Mouse (Mus musculus): ENCODE measurements around the gene Ascl4. TPM values are rescaled to one million over a fixed set of nuclear protein-coding genes. Genes with fewer than 3 reads are reported as not detected.

Ascl4 gene
- polyA plus RNA-seq, 1 experiment from 2014 or later, result 1.0 TPM

DNA sequence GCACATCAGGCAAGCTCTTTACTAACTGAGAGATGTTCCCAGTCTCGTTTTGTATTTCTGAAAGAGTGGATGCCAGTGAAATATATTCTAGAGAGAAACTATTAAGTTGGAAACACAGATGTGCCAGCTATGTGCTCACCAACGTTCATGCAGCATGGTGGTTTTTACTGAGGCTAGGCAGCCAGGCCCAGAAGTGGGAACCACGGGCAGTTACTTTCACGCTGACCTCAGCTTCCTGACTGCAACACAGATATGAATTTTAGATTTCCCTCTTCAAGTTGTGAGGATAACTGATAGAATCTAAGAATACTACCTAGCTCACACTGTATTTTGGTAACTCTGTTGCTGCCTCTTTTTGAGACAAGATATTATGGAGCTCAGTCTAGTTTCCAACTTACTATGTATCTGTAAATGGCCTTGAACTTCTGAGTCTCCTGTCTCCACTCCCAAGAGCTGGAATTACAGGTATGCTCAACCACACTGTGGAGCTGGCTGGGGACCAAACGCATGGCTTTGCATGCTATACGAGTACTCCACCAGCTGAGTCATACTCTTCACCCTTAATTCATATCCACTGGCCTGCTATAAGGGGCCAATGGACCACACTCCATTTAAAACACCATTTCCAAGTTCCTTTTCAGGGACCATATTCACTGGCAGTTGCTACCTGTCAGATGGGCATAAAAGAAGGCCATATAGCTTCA lies 62.1 kb downstream of the Ascl4 start:
- H3K27me3 ChIP-seq, result no peaks in the 10 kb centered on the region
- ATAC-seq, result no peak

GRCm38 (mm10) chr10:85992412-85992811 lies 64.9 kb downstream of the Ascl4 start:
- no peak overlapping the region for H3K27ac ChIP-seq
- H3K4me1 ChIP-seq (replicated peaks), result no peaks in the 10 kb centered on the region
- H3K36me3 ChIP-seq, result no peaks in the 10 kb centered on the region
- H3K27me3 ChIP-seq, result no peaks in the 10 kb centered on the region
- 88% methylated on average over 4 of the region's 4 CpGs for WGBS
- no peak overlapping the region for H3K4me2 ChIP-seq (replicated peaks)
- no peak overlapping the region for H3K9ac ChIP-seq (replicated peaks)
- no peak overlapping the region for H3K4me3 ChIP-seq (replicated peaks)
- ATAC-seq, result no peak
- no peaks in the 10 kb centered on the region for H3K9me3 ChIP-seq

More for the DNA sequence above, 62.1 kb downstream of the Ascl4 start:
- 79% methylated on average over 6 of the region's 6 CpGs for WGBS
- Histone ChIP-seq H3K9ac (replicated peaks) (no peak overlapping the region), H3K4me2 (replicated peaks) (no peak overlapping the region), H3K4me1 (replicated peaks) (no peaks in the 10 kb centered on the region), H3K9me3 (no peaks in the 10 kb centered on the region), H3K4me3 (replicated peaks) (no peak overlapping the region), H3K36me3 (no peaks in the 10 kb centered on the region), H3K27ac (no peak overlapping the region)

- 84% methylated on average over 9 of the region's 9 CpGs for WGBS
- no peak overlapping the region for H3K27ac ChIP-seq
- no peak for ATAC-seq
- no peaks in the 10 kb centered on the region for H3K9me3 ChIP-seq
- no peaks in the 10 kb centered on the region for H3K36me3 ChIP-seq
- H3K4me2 ChIP-seq (replicated peaks), result no peak overlapping the region
- no peaks in the 10 kb centered on the region for H3K27me3 ChIP-seq
- H3K4me3 ChIP-seq (replicated peaks), result no peak overlapping the region
- H3K9ac ChIP-seq (replicated peaks), result no peak overlapping the region
- no peaks in the 10 kb centered on the region for H3K4me1 ChIP-seq (replicated peaks)
Observed at GRCm38 (mm10) chr10:85993836-85994235, 66.4 kb downstream of the Ascl4 start.

DNA sequence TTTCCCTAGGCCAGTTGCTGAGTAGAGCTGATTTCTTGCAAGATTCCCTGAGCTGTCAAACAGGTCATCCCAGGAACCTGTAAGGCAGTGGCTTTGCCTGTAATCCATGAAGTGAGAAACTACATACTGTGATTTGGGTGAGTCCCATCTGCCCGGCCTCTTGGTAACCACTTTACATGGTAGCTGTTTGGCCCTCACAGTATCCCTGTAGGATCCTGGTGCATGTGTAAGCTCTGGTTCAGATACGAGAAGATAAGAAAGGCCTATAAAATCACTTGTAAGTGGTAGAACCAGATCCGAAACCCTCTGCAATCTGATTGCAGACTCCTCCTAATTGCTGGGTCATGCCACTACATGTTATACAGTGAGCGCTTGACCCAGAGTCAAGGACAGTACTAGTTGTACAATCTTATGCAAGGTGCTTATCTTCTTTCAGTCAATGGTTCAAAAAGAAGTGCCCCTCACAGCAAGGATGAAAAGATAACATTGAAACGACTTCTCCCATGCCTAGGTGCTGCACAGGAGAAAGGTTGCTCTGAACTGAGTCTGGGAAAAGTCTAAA lies 67.1 kb downstream of the Ascl4 start:
- Histone ChIP-seq H3K9ac (replicated peaks) (no peak overlapping the region), H3K27me3 (no peaks in the 10 kb centered on the region), H3K4me2 (replicated peaks) (no peak overlapping the region), H3K36me3 (no peaks in the 10 kb centered on the region), H3K9me3 (no peaks in the 10 kb centered on the region), H3K4me3 (replicated peaks) (no peak overlapping the region), H3K27ac (no peak overlapping the region), H3K4me1 (replicated peaks) (no peaks in the 10 kb centered on the region)
- WGBS, result 90% methylated on average over 5 of the region's 5 CpGs
- ATAC-seq, result no peak

Other genes with a start within 250 kb of the Ascl4 start
- gene Pwp1, start 98.2 kb upstream of the Ascl4 start, polyA plus RNA-seq (2015; fragmentation: Nextera tagmentation; extraction: Ambion mirVana), result 69.1 and 75.5 TPM in 2 replicates
- 22.3 and 26.0 TPM in 2 replicates for gene Prdm4, start 10.5 kb upstream of the Ascl4 start, polyA plus RNA-seq (2015; fragmentation: Nextera tagmentation; extraction: Ambion mirVana)
- gene Rtcb, start 30.1 kb downstream of the Ascl4 start, polyA plus RNA-seq (2015; fragmentation: Nextera tagmentation; extraction: Ambion mirVana), result 191 and 196 TPM in 2 replicates
- not detected in 2 replicates for gene Bpifc, start 84.2 kb downstream of the Ascl4 start, polyA plus RNA-seq (2015; fragmentation: Nextera tagmentation; extraction: Ambion mirVana)
- 14.0 and 15.0 TPM in 2 replicates for gene Fbxo7, start 94.3 kb downstream of the Ascl4 start, polyA plus RNA-seq (2015; fragmentation: Nextera tagmentation; extraction: Ambion mirVana)

Measured in midbrain, embryonic 13.5 days (tissue).